Mouse (Mus musculus) spleen, adult 12 weeks (tissue): ENCODE data around the gene Hoxd8.

ENCODE experiments used
- DNase-seq: peaks from one replicate; pipeline ENCODE4 v3.0.0; 2022; ENCODE audit warnings: low spot score

Hoxd8 gene

GRCm38 (mm10) chr2:74704393-74704998 lies at the start of gene Hoxd8:
Hoxd8 (plus strand) TSS chr2:74704615.
- no peak for DNase-seq

DNA sequence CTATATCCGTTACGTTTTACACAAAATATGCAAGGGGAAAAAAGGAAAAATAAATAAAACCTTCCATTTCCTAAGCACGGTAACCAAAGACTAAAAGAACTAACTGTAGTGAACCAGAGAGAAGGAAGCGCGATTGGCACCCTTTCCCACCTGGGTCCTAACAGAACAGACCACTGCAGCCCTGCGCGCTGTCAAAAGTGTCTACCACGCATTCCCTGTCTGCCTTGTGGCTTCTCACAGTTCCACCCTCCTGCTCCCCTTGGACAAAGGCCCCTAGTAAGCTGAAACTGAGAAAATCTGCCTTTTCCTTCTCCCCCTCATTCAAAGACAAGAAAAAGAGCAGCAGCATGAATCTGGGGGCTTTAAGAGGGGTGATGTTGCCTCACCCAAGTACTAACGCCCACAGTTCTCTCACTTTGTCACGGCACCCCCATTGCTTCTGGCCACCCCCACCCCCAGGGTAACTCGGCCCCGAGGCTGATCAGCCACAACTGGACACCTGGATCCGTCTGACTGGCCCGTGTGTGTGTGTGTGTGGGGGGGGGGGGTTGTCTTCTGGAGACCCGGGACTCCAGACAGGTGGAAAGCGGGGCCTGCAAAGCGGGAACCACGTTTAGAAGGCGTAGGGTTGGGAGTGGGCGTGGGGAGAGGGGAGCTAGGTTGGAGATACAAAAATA lies 49.5 kb upstream of the Hoxd8 start:
- no peak for DNase-seq

DNA sequence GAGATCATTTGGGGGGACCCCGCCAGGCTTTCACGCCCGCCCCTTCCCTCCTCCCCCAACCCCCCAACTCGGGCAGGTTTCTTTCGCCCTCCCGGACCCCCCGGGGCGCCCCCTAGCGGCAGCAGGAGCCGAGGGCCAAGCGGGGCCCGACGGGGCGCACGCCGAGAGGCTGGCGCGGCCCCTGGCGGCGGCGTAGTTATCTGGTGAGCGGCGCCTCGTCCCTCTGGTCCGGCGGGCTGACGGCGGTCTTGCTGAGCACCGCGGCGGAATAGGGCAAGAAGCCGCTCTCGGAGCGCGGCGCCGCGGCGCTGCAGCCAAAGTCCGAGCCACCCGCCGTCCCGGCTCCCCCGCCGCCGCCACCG lies 49.0 kb upstream of the Hoxd8 start:
- DNase-seq: no peak

DNA sequence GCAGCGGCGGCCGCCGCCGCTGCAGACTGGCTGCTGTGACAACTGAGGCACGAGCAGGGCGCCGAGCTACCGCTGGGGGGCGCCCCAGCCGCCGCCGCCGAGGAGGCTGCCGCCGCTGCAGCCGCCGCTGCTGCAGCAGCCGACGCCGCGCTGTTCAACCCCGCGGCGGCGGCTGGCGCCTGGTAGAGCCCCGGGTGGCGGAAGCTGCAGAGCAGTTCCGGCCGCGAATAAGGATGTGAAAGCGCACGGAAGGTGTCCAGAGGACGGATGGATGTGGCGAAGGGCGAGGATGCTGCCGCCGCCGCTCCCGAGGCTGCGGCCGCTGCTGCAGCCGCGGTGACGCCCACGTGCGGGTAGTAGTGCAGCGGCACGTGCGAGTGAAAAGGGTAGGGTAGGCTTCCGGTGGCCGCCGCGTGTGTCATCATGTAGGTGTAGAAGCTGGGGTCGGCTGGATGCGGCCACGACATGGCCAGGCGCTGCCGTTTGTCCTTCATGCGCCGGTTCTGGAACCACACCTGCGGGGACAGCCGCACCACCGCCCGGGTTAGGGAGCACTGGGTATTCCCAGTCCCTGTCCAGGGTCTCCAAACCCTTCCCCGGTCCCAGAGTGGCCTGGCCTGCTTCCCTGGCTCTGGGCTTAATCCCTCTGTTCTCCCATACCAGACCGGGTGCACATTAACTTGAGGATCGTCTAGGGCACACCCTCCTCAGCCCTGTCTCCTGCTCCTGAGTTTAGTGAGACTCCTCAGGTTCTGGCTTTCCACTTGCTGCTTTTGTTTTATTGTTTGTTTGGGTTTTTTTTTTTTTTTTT lies 48.4 kb upstream of the Hoxd8 start:
- no peak for DNase-seq

DNA sequence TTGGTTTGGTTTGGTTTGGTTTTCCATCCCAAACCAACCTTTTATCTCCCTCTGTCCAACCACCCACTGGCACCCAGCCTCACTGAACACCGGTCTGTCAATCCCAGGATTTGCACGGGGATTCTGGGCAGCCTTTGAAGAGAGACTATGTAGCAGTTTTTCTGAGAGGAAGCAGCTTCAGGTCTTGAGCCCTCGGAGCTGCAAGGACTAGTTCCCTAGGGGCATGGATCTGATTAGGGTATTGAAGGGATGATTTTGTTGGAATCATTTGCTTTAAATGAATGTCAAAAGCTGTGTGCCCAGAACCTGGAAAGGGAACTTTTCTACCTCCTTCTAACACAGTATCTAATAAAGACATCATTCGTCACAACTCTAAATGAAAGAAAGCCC lies 47.8 kb upstream of the Hoxd8 start:
- DNase-seq: no peak

DNA sequence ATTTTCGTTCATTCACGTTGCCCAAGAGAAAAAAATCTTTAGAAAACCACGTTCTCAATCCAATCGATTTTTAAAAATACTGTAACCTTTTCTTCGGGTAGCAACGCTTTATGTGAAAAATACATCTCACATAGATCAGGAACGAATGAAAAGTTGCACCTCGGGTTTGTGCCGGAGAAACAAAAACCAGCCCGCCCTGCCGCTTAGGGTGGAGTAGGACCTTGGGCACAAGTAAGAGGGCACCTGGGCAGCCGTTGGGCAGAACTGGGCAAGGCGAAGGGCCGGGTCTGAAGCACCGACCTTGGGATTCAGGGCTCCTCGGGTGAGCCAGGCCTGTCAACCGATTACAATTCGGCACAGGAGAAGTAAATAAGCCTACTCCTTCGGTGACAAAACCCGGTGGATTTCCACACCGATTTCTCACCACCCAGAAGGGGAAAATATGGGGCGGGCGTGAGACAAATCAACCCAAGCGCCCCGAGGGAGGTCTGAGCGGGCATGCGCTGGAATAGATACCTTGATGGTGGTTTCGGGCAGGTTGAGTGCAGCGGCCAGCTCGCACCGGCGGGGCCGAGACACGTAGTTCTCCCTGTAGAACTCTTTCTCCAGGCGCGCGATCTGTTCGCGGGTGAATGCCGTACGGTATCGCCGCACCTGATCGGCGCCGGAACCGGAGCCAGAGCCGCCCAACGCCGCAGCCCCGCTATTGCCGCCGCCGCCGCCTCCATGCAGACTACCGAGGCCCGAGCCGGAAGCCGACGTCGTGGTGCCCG lies 47.0 kb upstream of the Hoxd8 start:
- DNase-seq: no peak

GRCm38 (mm10) chr2:74658024-74658666 lies 46.3 kb upstream of the Hoxd8 start:
- DNase-seq: no peak

- DNase-seq: no peak
These were observed 45.6 kb upstream of the Hoxd8 start for GRCm38 (mm10) chr2:74658667-74659371.

GRCm38 (mm10) chr2:74659507-74660005 lies 44.9 kb upstream of the Hoxd8 start, which contains the start of gene Evx2:
Evx2 (minus strand) TSS chr2:74659557.
- DNase-seq: no peak

DNA sequence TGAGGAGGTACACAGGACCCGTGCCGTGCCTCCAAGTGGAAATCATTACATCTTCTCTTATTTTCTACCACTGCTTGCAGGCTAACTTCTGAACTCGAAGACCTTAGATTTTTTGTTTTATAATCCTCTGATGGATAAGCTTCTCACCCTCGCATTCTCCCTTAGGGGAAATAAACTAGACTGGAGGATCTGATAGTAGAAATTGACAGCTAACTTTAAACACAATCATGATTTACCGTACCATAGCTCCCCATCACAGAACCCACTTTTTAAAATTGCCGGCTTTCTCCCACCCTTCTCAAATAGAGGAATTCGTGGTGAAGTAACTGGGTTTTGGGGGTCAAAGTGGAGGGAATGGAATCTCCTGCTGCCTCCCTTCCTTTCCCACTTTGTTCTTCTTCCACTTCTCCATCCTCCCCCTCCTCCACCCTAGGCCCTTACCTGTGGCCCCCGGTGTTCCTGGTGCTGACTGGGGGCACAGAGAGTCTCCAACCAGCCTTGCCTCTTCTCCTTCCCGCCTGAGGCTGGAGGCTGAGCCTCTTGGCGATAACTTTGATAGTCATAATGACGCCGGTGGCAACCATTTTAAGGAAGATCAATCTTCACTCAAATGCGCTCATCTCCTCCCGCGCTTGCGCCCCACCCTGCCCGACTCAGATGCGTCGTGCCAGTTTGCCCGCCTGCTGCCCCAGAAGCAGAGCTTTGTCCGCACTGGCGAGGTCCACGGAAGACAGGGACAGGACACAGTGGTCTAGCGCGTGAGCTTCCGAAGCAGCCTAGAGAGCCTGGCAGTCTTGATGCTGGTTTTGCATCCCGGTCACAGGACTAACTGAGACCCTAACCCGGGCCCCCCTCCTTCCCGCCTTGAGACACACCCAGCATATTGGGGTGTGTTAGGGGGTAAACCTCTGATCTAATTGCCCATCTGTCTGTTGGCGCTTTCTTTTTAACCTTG lies 43.7 kb upstream of the Hoxd8 start:
- DNase-seq: no peak

DNA sequence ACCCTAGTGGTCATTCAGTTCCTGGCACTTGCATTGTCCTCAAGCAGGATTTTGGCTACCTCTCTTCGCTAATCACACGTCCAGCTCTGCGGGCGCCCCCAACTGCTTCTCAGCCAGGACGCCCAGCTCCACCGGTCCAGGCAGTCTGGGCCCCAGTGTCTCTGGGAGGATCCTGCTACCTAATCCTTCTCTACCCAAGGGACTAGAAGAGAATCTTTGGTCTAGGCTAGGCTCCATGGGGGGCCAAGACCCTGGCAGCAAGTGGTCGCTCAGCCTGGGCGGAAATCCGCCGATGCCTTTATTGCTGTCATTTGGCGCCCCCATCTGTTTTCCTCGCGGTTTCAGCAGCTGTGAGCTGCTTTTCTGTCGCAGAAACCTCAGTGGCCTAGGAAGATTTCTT lies 42.7 kb upstream of the Hoxd8 start:
- DNase-seq: no peak

GRCm38 (mm10) chr2:74663291-74663925 lies 41.0 kb upstream of the Hoxd8 start:
- DNase-seq: no peak

GRCm38 (mm10) chr2:74666411-74666810 lies 38.0 kb upstream of the Hoxd8 start:
- no peak for DNase-seq

DNA sequence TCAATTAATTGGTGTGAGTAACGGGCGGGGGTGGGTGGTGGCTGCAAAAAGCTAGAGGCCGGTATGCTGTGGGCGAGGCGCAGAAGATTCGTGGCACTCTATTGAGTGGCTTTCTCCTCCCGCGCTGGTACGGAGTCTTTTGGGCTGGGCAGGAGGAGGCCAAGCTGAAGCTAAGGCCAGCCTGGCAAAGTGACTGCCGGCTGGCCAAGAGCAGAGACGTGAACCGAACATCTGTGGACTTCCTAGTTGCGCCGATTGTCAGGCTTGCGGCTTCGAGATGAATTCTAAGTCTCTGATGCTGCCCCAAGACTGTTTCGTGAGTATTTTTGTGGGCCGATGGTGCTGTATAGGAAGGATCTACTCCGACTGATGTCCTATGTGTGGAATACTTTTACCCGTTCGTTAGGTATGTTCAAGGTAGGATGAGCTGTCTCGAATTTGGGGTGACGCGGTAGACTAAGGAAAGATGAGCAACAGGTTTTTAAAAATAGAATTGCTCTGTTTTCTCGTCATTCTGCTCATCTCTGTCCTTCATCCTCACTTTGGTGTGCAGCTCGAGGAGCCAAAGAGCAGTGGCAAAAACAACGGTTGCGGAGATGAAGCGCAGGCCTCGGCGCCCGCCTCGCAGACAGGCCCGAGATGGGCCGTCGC lies 37.1 kb upstream of the Hoxd8 start:
- DNase-seq: no peak

DNA sequence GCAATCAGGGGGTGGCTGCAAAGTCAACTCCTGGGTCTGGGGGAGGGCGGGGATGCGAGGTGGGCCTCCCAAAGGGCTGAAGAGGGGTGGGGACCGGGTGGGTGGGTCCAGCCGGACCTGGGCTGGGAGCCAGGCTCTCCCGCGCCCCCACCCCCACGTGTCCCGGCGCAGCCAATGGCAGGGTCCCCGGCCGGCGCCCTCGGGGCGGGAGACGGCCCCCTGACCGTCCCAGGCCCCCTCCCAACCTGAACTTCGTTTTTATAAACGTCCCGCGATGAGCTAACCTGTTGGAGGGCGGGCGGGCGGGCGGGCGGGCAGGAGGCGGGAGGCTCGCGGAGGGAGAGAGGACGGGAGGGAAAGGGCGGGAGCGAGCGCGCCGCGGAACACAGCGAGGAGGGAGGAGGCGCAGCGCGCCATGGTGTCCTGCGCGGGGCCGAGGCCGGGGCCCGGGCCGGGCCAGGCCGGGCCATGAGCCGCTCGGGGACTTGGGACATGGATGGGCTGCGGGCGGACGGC lies 36.5 kb upstream of the Hoxd8 start, which contains the start of gene Hoxd13:
TSS of gene Hoxd13 (plus strand) at position 469 of the 516 bp plus-strand sequence.
- no peak for DNase-seq

DNA sequence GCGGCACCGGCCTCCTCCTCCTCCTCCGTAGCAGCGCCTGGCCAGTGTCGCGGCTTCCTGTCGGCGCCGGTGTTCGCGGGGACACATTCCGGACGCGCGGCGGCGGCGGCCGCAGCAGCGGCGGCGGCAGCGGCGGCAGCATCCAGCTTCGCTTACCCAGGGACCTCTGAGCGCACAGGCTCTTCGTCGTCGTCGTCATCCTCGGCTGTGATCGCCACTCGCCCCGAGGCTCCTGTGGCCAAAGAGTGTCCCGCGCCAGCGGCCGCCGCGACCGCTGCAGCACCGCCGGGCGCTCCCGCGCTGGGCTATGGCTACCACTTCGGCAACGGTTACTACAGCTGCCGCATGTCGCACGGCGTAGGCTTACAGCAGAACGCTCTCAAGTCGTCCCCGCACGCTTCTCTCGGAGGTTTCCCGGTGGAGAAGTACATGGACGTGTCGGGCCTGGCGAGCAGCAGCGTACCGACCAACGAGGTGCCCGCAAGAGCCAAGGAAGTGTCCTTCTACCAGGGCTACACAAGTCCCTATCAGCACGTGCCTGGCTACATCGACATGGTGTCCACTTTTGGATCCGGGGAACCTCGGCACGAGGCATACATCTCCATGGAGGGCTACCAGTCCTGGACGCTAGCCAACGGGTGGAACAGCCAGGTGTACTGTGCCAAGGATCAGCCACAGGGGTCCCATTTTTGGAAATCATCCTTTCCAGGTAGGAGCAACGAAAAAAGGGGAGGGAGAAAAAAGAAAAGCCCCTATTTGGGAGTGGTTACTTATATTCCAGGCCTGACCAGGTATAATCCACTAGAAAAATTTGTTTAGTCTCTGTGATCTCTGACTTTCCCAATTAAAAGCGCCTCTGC lies 35.8 kb upstream of the Hoxd8 start:
- no peak for DNase-seq

DNA sequence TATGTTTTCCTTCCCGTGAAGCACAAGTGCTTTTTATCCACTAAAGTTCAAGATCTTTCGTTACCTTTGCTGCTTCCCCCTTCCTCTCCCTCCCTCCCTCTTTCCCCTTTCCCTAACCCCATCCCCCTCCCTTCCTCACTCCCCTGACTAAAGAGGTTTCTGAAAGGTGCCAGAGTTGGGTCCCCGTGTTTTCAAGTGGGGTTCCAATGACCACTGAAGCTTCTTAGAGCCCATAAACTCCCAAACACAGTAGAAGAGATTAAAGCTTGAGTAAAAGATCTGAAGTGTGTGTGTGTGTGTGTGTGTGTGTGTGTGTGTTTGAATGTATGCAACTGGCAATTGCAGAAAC lies 35.2 kb upstream of the Hoxd8 start:
- DNase-seq: no peak
